Mouse (Mus musculus): Measurements from ENCODE around the gene Fbxl8.

DNA sequence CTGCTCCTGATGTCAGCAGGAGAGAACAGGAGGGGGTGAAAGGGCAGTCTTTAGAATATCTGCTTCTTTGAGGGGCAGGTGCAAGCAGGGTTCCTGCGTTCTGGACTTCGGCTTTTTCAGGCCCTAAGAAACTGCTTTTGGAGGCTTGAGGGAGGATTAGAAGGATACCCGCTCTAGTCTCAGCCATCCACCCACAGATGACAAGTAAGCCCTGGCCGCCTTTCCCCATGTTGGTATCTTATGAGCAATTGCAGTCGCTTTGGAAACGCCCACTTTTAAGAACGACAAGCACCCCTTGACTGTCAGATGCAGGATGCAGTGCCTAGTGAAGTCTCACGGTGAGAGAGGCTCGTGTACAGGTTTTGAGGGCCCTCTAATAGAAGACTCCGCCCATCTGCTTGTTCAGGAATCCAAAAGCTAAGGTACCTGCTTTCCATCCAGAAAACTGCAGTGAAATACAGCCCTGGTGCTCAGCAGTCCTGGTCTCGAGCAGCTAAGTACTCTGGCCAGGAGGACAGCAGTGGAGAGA lies 54.3 kb downstream of the Fbxl8 start:
- no peak for TF ChIP-seq CTCF (IDR thresholded peaks at IDR 0.05; ENCODE audit: borderline replicate concordance, insufficient read depth, low read depth, low read length)
- no peak for TF ChIP-seq POLR2A (IDR thresholded peaks at IDR 0.05; ENCODE audit: borderline replicate concordance, insufficient read depth, low read length)
